Mouse (Mus musculus) stomach, postnatal 0 days (tissue): ENCODE results near the gene Stk39.

Source experiments
- CTCF ChIP-seq: IDR thresholded peaks from 2 replicates; pipeline ENCODE4 v1.5.1; 2016; ENCODE audit warnings: antibody characterized with exemption, low read depth, mild to moderate bottlenecking, moderate library complexity
- EP300 ChIP-seq: optimal IDR thresholded peaks from 2 replicates; pipeline ENCODE3; 2016; ENCODE audit warnings: antibody characterized with exemption

- TF ChIP-seq CTCF (peak; percentile 41), EP300 (no peak)
Observed at GRCm38 (mm10) chr2:68376660-68377059, 95.4 kb downstream of the Stk39 start.
